Mouse (Mus musculus) cerebellum, postnatal 14 days (tissue): Measurements from ENCODE around the gene Rbck1.
"Not testable (repeated sequence)": the region's sequence is repeated elsewhere in the genome, so short reads cannot be mapped to it uniquely, and the experiment has no call there.

Experiments
- DNase-seq, 2 experiments: peaks; one replicate each; pipeline ENCODE4 v3.0.0; 2021; ENCODE audit warnings: mixed read lengths in 2 of 2

Gene Rbck1

GRCm38 (mm10) chr2:152293727-152294475 lies 38.6 kb downstream of the Rbck1 start, which contains the start of gene Tbc1d20:
Tbc1d20 (plus strand) TSS chr2:152293828.
- peak; percentile 92 to 95 for DNase-seq

GRCm38 (mm10) chr2:152293179-152293726 lies 39.2 kb downstream of the Rbck1 start:
- no peak for DNase-seq

- DNase-seq, result no peak
Observed at GRCm38 (mm10) chr2:152292475-152292874, 40.0 kb downstream of the Rbck1 start.

- not testable (repeated sequence) for DNase-seq
Observed at GRCm38 (mm10) chr2:152289623-152290022, 42.8 kb downstream of the Rbck1 start.

- no peak for DNase-seq
Observed at GRCm38 (mm10) chr2:152288046-152288445, 44.4 kb downstream of the Rbck1 start.

- DNase-seq, result no peak
Observed at GRCm38 (mm10) chr2:152287560-152287959, 44.9 kb downstream of the Rbck1 start.

GRCm38 (mm10) chr2:152281407-152281806 lies 51.0 kb downstream of the Rbck1 start:
- DNase-seq, result no peak

GRCm38 (mm10) chr2:152273639-152274038 lies 58.8 kb downstream of the Rbck1 start:
- no peak for DNase-seq
